Mouse (Mus musculus): ENCODE data around the gene Rbbp4.

The Rbbp4 gene

DNA sequence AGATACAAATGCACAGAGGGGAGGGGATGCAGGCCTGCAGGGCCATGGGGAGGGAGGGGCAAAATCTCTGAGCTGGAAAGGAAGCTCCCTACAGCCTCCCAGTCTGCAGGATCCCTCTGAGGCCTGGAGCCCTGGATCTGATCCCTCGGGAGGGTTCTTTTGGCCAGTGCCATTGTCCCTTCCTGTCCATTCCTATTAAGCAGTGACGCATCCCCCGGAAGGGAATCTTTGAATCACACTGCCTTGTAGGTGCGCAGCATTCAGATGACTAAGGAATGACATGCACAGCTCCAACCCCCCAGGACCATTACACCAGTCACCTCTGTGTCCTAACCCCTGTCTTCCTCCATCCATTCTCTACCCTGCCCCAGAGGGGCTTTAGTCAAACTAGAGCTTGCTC, 76.1 kb downstream of the Rbbp4 start:
- DNase-seq (ENCODE audit: extremely low read depth, low read depth, low spot score), result no peak

All from fat pad, adult 2 months (tissue).